Mouse (Mus musculus): ENCODE results near the gene Erbb4.

Erbb4 gene

DNA sequence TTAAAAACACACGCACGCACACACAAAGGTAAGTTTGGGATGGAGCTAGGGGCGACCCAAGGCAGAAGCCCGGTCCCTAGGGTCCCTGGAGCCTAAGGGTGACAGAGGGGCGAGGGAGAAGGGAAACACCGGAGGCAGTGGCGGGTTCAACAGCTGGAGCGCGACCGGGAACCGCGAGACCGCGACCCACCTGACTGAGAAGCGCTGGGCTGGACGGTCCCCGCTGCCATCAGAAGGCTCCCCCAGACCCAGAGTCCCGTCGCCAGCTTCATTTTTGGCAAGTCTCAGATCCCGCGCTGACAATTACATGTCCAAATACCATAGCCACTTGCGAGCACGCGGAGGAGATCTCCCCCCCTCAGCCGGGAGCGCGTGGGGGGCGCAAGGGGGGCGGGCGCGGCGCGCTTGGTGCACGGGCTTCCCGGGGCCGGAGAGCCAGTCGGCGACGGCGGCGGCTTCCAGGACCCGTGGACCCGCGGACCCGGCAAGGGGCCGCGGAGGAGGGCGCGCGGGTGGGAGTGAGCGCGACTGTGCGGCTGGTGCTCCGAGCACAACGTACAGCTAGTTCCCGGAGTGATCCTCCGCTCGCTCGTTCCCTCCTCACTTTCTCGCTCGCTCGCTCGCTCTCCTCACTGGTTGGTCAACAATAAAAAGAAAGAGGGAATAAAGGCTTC is at the start of gene Erbb4:
TSS of gene Erbb4 (minus strand) at position 575 of the 674 bp plus-strand sequence.
- peak; percentile 46 for DNase-seq

DNA sequence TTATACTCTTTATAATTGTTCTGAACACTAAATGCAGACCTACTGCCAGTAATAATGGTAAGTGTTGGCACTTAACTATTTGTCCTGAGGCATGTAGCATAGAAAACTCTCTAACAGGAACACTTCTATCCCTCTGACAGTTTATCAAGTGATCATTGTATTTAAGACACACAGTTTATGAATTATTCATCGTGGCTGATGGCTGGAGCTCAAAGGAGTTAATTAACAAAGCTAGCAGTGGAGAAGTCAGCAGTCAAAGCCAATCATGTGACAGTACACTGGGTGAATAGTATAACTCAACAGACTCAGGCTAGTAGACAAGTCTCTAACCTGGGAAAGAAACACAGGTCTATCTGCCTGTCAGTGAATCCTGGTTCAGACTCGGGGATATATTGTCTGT is 49.5 kb upstream of the Erbb4 start:
- DNase-seq: no peak

- DNase-seq: no peak
Observed at GRCm38 (mm10) chr1:69141341-69141740, 33.5 kb upstream of the Erbb4 start.

GRCm38 (mm10) chr1:69139519-69139868 is 31.6 kb upstream of the Erbb4 start:
- DNase-seq: no peak

DNA sequence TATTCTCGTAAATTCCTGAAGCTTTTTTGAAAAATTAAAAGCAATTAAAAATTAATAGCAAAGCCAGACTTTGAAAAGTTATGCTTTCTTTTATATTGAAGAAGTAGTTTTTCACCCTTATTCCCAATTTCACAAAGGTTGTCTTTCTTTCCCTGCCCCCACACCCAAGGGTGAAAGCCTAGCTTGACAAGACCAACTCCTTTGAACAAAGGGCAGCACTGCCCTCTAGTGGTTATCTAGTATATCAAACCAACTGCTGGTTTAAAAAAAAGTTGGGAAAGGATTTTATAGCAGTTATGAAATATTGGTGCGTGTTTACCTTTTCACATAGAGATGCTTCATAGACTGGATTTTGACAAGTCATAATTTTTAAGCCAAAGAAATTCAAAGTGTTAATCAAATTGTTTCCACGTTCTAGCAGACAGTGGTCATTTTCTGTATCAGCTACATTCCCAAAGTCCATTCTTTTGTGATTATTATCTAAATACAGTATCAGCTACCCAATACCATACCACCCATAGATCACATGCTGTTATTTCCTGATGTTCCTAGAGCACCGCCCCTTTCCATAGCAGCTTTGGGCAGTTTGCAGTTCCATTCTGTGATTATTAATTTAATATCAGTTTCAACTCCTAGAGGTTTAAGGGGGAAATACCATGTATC is 31.1 kb upstream of the Erbb4 start:
- DNase-seq: peak; percentile 74

GRCm38 (mm10) chr1:69124147-69124848 is 16.4 kb upstream of the Erbb4 start:
- no peak for DNase-seq

DNA sequence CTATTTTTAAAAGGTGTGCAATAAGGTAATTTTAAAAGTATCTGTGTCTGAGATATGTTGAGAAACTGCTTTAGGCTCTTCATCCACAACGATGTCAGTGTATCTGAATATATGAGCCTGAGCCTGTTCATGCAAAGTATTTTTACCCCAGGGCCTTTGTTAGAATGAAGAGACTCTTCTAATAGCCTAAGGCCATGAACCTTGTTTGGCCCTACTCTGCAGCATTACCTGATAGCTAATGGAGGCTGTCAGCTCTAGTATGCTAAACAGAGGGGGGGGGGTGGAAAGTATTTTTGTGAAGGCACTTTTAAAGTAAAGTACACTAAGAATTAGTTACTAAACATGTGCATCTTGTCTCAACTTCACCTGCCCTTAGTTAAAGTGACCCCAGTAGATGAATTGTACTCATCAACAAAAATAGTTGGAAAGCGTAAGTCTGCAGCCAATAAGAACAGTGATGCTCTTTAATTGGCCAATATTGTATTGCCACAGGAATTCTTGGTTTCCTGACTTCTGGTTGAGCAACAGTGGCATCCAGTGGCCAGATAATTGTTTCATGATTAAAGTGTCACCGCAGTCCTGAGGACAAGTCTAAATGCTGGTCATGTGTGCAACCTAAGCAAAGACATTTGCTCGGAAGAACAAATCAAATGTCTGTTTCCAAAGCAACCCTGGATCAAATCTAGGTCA is 10.5 kb upstream of the Erbb4 start:
- peak; percentile 23 for DNase-seq

DNA sequence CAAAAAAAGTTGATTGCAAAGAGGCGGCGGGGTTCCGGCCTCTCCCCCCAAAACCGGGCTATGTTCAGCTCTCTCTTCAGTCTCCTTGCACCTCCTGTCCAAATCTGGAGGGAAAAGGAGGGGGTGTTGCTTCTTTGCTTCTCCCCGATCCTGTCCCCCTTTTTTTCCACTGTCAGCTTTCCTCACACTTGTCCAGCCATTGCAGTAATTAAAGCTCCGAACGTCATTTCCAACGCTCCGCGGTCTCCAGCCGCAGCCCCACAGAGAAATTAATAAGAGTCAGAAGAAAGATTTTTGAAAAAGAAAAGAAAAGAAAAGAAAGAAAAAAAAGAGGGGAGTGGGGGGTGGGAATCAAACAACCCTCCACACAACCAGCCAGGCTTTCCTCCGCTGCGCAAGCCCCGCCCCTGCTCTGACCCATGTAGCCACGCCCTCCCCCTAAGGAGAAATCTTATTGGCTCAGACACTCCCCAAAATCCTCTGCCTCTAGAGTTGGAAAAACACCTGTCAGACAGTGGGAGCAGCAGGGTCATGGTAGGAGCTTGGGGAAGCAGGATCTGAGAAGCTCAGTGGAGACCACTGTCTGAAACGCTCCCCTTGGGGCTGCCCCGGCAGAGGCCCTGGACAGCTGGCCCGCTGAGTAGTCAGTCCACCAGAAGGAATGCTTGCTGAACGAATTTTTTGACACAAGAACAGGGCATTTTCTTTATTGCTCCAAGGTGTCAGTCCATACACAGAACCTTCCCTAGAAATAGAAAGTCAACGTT is 483 bp upstream of the Erbb4 start:
- peak; percentile 80 for DNase-seq

DNA sequence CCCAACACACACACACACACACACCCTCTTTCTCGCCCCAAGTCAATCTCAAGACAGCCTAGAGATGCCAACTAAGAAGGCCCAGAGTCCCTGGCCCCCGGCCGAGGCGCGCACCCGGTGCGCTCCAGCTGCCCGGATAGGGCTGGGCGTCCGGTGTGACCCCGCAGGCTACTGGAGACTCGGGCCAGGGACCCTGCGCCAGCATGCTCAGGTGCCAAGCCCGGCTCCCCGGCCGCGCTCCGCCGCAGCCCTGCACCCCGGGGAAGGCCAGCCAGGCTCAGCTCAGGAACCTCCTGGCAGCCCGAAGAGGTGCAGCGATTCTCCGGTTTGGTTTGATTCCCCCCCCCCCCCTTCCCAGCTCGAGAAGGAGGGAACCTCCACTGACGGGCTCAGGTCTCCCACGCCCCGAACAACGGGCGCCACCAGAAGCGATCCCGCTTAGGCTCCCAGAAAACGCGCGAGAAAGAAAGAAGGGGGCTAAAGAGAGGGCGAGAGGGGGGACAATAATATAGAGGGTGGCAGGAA is 860 bp downstream of the Erbb4 start:
- peak; percentile 58 for DNase-seq

DNA sequence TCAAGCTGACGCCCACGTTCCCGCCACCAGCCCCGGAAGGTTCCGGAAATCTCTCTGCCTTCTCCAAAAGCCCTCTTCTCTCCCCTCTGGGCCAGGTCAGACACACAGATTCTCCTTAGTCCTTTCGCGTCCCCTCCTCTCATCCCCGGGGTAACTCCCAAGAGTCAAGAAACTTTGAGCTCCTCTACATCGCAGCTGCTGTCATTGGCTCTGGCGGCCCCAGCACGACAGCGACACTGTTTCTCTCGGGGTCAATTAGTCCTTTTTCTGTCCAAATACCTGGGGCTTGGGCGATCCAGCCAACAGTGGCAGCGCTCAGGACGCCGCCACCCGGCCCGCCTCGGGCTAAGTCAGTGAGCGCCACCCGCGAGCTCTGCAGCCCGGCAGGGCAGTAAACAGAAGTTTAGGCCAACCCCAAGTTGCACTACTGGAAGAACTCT is 1.5 kb downstream of the Erbb4 start:
- DNase-seq: peak; percentile 62

DNA sequence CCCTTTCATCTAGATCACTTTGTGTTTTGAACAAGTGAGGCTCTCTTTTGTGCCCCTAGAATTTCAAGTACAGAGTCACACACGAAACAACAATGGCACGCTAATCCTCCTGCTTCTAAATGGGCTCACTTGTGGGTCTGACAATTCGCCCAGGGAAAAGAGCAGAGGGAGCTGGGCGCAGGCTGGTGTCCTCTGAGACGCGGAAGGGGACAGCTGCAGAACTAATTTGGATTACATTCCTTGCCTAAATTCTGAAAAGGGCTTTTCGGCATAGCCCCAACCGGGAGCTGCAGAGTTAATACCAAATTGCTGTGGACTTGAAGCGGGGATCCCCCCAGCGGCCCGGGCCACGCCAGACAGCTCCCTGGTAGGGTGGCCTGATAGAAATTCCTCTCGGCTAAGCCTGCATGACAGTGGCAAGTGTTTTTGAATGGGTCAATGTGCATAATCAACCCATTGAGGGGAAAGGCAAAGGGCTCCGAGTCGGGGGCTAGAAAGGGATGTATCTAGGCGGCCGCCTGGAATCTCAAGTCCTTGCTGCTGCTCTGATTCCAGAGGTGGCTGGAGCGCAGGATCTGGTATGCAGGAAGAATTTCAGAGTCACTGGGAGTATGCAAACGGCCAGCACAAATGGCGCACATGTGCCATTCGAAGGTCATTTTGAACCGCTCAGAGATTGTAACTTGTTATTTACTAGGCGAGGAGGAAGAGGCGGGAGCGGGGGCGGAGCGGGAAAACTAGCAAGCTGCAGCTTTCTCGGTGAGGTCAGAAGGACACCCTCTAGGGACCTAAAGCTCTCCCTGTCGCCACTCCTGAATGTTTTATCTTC is 2.2 kb downstream of the Erbb4 start:
- peak; percentile 79 for DNase-seq

DNA sequence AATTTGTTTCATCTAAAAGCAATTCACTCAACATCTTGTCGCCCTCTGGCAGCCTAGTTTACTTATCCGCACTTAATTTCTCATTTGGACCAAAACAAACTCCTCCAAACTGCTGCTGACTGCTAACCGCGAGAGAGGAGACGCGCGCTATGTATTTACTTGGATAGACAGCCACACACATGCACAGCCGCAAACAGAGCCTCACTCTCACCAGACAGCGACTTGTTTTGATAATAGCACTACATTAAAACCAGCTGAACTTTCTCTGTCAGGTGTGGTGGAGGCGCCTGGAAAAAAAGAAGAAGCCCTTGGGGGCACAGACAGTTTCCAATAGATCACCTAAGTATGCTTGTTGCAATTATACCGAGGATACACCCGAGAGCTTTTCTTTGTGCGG is 2.8 kb downstream of the Erbb4 start:
- peak; percentile 35 for DNase-seq

DNA sequence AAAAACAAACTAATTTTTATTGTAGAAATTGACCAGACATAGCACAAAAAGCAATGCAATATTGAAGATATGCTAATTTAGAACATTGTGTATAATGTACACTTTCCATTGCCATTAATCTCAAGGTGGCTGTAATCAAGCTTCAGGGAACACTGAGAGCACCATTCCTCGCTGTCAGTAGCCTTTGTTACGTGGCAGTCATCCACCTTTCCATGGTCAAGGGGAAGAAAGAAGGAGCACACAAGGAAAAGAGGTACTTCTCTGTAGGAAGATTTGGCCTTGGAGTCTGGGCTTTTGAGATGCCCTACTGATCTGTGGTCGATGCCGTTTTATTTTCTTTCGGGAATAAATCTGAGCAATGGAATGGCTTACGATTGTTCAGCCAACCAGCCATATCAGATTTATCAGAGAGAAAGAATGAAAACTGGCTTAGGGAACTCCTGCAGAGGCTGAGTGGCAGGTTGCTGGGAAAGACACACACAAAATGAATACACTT is 4.6 kb downstream of the Erbb4 start:
- no peak for DNase-seq

GRCm38 (mm10) chr1:69101670-69102069 is 6.2 kb downstream of the Erbb4 start:
- DNase-seq: no peak

DNA sequence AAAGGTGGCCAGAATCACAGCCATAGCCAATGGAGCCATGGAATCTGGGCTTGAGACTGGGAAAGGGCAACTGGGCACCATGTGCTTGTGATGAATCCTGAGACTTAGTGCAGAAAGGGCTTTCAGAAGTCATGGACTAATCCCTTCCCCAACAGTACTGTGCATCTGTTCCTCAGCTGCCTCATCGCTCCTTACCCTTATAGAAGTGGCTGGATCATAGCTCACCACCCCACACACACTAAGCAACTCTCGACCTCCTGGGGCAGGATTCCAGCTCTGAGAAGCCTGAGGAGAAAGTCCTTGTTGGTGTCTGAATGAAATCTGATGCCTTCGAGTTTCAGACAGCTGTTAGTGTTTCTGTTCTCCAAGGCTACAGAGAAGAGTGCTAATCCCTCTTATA is 14.8 kb downstream of the Erbb4 start:
- no peak for DNase-seq

GRCm38 (mm10) chr1:69089331-69089730 is 18.5 kb downstream of the Erbb4 start:
- DNase-seq: no peak

DNA sequence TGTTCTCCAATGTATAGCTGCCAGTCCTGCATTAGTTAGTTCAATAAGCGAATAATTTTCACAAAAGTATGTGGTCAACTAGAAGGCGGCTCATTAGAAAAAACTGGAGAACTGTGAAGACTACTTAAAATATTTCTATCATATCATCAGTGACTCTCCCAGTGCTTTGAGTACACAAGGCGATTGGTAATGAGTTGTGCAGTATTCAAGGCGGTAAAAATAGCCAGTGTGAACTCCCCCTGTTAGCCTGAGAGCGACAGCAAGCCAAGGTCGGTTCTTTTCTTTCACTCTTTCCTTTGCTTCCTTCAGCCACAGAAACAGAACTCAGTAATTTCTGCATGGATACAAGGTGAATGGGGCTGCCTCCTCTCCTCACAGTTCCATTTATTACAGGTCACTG is 22.1 kb downstream of the Erbb4 start:
- no peak for DNase-seq

- DNase-seq: no peak
Observed at GRCm38 (mm10) chr1:69048918-69049317, 58.9 kb downstream of the Erbb4 start.

DNA sequence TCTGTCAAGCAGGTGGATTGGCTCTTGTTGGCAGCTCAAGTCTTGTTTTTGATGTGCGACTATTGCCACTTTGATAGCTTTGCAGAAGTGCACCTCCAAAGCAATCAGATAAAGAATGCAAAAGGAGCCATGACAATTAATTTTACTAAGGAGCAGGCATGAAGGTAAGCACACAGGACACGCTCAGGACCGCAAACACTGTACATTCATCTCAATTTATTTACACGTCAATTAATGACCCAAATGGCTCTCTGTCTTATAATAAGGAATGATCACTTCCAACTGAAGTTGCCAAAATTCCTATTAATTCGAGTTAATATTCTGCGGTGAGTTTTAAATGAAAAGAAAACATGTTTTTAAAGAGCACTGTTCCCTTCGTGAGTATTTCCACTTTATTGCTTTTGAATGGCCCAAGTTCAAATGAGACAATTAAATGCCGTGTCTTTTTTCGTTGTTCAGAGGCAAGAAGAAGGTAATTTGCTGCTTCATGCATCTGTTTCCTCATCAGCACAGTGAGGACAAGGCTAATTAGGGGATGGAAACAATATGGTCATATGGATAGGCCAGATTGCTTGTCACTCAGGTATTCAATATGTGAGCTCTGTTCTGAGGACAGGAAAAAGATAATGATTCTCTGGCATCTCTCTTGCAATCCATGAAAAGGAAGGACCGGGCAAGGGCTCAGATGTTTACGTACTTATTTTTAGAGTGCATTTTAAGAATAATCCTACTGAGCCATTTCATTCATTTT is 61.5 kb downstream of the Erbb4 start:
- no peak for DNase-seq

DNA sequence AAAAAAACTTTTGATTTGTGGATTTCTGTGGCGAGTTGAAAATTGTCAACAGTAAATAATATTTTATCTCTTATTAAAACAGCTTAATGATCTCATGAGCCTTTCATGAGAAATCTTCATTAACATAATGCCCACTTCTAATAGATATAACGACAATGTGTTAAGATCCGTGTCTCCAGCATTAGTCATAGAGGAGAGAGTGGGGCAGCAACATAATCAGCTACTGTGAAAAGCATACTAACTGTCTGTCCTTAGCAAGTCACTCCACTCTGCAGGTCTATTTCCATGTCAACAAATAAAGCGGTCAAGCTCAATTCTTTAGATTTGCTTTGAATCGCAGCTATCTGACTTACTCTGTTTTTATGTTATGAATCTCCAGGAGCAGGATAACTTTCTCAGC is 80.0 kb downstream of the Erbb4 start:
- DNase-seq: no peak

DNA sequence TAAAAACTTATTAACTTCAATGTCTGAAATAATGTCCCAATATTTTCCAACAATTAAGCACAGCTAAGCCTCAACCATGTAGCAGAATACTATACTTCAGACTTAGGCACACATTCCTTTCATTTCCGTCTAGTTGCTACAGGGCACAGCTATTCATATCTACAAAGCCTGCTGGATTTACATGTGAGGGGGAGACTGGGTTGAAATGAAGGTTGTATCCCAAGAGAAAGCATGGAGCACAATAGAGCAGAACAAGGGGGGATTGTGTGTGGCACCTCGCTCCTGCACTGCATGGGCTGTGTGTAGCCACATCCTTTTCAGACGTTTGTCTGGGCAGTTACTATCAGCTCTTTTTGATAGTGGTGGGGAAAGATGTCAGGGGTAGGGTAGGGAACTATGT is 83.0 kb downstream of the Erbb4 start:
- peak; percentile 7 for DNase-seq

Data from kidney, postnatal 10 days (tissue).